Mouse (Mus musculus): ENCODE measurements around the gene Qpctl.

Qpctl gene

GRCm38 (mm10) chr7:19119083-19119482 lies 30.0 kb downstream of the Qpctl start:
- DNase-seq, result no peak

- peak; percentile 58 for DNase-seq
Observed at GRCm38 (mm10) chr7:19118028-19118771, 30.9 kb downstream of the Qpctl start, which contains the start of gene Gm4969. TSS of gene Gm4969 (minus strand) at chr7:19118368.

- DNase-seq, result no peak
Observed at GRCm38 (mm10) chr7:19109565-19109964, 39.5 kb downstream of the Qpctl start.

- DNase-seq, result no peak
Observed at GRCm38 (mm10) chr7:19107436-19107835, 41.7 kb downstream of the Qpctl start.

GRCm38 (mm10) chr7:19104486-19104885 lies 44.6 kb downstream of the Qpctl start:
- no peak for DNase-seq

- DNase-seq, result no peak
Observed at GRCm38 (mm10) chr7:19103741-19104140, 45.4 kb downstream of the Qpctl start.

GRCm38 (mm10) chr7:19100290-19100689 lies 48.8 kb downstream of the Qpctl start:
- no peak for DNase-seq

- DNase-seq, result no peak
Observed at GRCm38 (mm10) chr7:19098811-19099210, 50.3 kb downstream of the Qpctl start.

GRCm38 (mm10) chr7:19097863-19098262 lies 51.2 kb downstream of the Qpctl start:
- no peak for DNase-seq

- no peak for DNase-seq
Observed at GRCm38 (mm10) chr7:19097217-19097616, 51.9 kb downstream of the Qpctl start.

- no peak for DNase-seq
Observed at GRCm38 (mm10) chr7:19096421-19096976, 52.6 kb downstream of the Qpctl start.

GRCm38 (mm10) chr7:19095751-19096110 lies 53.4 kb downstream of the Qpctl start:
- no peak for DNase-seq

- no peak for DNase-seq
Observed at GRCm38 (mm10) chr7:19094826-19095750, 54.0 kb downstream of the Qpctl start.

GRCm38 (mm10) chr7:19094471-19094825 lies 54.6 kb downstream of the Qpctl start, which contains the start of gene Six5:
TSS of gene Six5 (plus strand) at chr7:19094594.
- no peak for DNase-seq

- DNase-seq, result peak; percentile 85
Observed at GRCm38 (mm10) chr7:19093537-19094385, 55.3 kb downstream of the Qpctl start.

- DNase-seq, result peak; percentile 74
Observed at GRCm38 (mm10) chr7:19093174-19093521, 55.9 kb downstream of the Qpctl start.

GRCm38 (mm10) chr7:19092381-19093173 lies 56.5 kb downstream of the Qpctl start:
- DNase-seq, result no peak

GRCm38 (mm10) chr7:19091913-19092312 lies 57.2 kb downstream of the Qpctl start:
- DNase-seq, result no peak
